Mouse (Mus musculus): Measurements from ENCODE around the gene Dnah8.

Dnah8 gene

DNA sequence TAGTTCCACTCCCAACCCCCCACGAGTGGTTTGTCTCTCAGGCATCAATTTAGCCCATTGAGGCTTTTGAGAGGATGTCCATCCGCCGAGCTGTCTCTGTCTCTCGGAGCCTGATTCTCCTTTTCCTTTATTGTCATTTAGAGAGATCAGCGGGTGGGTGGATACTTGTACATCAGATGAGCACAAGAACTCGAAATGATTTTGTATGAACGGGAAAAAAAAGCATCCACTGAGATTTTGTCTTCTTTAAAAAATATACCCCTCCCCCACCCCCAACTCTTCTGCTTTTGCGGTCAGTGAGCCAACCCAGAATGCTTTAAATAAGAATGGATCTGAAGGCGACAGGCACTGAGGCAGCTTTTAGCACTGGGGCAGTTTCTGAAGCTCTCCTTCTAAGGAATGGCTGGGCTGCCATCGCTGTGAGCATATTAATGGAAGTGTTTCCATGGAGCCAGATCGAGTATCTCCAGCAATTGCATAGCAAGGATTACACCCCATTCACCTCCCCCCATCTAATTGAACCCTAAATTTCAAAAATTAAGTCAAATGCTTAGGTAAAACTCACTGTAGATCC, 201.7 kb downstream of the Dnah8 start:
- DNase-seq, result no peak

DNA sequence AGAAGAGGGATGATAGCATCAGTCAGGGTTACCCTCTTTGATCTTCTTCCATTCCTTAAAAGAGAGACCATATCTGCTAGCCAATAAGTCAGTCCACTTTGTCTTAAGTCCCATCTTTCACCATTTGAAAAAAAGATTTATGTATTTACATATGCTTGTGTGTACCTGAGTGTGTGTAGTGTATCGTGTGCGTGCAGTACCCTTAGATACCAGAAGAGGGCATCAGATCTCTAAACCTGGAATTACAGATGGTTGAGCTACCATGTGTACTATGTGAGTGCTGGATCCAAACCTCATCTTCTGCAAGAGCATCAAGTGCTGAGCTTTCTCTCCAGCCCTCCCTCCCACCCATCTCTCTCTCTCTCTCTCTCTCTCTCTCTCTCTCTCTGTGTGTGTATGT, 207.0 kb downstream of the Dnah8 start:
- no peak for DNase-seq

DNA sequence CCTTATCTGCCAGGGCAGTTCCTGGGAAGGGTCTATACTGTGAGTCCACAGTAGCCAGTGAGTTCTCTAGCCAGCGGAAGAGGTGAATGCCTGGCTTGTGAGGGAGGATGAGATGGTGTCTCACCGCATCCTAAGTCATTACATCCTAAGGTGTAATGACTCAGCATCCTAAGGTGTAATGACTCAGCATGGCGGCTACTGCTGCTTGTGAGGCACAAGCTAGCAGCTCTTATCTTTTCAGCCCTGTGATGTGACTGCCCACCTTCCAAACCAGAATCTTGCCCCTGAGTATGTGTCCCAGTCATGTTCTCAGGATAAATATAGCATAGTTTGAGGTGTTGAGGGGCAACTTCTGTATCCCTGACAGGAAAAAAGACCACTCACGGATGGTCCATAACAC, 211.3 kb downstream of the Dnah8 start:
- no peak for DNase-seq

DNA sequence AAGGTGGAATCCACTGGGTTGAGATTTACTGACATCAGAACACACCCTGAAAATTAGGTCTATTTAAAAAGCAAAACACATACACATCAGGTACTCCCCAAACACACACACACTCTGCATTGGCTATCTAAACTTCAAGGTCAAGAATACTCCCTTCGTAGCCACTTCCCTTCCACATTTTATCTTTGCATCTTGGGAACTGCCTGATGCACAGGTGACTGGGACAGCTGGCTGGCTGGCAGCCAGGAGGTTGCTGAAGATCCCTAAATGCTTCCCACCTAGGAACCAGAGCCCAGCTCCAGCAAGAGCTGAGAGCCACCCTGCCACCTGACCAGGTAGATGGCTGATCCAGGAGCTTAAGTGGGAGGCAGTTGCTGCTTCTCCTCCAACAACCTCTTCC, 212.9 kb downstream of the Dnah8 start:
- no peak for DNase-seq

DNA sequence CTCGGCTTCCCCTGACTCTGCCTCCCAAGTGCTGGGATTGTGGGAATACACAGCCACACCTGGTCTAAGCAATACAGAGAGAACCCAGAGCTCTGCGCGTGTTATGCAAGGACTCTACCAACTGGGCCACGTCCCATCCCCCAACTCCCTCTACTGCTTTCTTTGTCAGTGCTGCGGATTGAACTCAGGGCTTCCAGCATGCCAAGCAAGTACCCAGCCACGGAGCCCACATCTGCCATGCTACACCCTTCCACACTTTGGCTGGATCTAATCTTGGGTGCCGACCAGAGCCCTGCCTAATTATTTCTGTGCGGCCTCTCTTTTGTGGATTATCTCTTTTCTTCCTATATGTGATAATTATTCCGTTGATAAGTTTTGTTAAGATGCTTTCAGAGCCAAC, 215.9 kb downstream of the Dnah8 start:
- no peak for DNase-seq

GRCm38 (mm10) chr17:30842312-30842711, 218.2 kb downstream of the Dnah8 start:
- DNase-seq, result no peak

GRCm38 (mm10) chr17:30844321-30844791, 220.2 kb downstream of the Dnah8 start:
- DNase-seq, result peak in 1 of 2 experiments; percentile 45

DNA sequence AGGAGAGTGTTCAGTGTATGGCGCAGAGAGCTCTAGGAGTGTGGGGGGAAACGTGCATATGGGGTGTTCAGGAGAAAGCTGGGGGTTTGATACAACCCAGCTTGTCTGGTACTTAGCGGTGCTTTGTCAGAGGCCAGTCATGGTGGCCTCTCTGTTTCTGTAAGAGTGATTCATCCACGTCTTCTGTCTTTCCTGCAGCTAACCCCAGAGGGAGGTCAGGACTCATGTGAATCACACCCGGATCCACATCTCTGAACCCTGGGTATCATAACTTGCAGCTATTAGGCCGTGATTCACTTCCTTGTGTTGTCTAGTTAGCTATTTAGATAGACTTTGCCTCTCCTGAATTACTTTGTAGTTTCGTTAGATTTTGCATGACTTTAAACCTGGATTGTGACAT, 223.3 kb downstream of the Dnah8 start:
- no peak for DNase-seq

DNA sequence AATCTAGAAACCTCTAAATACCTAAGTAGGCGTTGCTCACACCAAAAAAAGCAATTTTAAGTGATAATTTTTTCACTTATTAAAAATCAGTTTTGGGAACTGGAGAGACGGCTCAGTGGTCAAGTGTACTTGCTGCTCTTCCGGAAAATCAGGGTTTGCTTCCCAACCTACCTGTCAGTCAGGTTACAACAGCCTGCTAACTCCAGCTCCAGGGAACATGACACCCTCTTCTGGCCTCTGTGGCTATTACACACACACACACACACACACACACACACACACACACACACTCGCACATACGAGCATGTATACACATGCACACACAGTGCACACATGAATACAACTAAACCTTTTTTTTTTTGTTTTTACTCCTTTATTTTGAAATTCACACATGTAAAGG, 223.9 kb downstream of the Dnah8 start:
- DNase-seq, result no peak

GRCm38 (mm10) chr17:30848804-30849203, 224.7 kb downstream of the Dnah8 start:
- no peak for DNase-seq

DNA sequence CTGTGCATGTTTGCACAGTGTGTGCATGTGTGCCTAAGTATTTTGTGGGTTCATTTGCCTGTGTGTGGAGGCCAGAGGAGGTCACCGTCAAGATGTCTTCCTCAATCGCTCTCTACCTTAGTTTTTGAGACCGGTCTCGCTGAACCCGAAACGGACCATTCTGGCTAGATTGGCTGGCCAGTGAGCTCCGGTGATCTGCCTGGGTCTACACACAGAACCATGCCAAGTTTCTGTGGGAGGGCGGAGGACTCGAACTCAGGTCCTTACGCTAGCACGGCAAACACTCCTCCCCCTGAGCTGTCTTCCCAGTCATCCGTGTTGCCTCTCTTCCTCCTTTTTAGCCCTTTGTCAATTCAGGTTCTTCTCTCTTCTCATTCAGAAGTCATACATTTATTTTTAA, 225.7 kb downstream of the Dnah8 start:
- DNase-seq, result no peak

- no peak for DNase-seq
These were observed 228.2 kb downstream of the Dnah8 start for GRCm38 (mm10) chr17:30852345-30852744.

GRCm38 (mm10) chr17:30857347-30857746, 233.2 kb downstream of the Dnah8 start:
- DNase-seq, result no peak

DNA sequence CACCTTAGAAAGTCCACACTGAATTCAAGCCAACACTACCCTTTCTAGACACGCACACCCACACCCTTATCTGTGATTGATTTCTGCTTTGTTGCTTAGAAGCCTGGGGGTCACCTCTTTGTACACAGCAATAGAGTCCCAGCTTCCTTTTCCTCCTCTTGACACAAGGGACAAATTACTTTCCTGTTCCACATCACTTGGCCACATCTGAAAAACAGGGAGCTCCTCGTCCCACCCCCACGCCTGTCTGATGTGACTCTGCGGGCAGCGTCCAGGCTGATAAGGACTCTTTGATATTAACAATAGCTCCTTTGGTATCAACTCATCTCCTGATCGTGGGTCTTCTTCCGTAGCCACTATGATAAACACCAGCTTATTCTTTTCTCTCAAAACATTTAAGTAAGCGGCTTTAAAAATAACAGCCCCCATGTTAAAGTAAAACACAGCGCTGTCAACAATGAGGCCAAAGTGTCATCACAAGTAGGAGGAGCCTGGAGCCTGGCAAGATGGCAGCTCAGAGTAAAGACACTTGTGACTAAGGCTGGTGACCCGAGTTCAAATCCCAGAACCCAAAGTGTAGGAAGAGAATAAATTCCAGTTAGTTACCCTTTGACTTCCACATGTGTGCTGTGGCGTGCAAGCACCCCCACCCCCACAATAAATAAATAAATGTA, 234.6 kb downstream of the Dnah8 start:
- DNase-seq, result peak; percentile 77 to 82

DNA sequence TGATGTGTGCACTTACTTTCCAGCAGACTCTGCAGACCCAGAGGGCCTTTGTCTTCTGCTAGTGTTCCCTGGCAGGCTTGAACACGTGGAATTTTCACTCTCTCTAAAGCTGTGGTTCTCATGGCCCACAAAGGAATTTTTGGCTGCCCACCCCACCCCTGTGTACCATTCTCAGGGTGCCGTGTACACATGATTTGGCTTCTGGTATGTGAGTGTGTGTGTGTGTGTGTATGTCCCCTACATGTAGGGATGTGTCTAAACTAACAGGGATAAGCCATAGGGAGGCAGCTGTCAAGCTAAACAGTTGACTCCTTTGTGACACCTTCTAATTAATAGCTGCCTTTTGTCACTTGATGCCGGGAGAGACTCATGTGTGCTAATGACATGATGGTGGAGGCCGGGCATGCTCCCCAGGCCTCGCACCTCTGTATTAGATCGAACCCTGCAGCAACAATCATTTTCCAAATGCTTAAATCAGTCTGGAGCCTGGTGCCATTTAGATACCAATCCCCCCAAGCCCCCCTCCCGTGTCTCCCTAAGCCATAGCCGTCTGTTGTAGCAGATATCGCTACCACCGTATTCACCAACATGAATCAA, 235.9 kb downstream of the Dnah8 start:
- no peak for DNase-seq

- no peak for DNase-seq
These were observed 236.5 kb downstream of the Dnah8 start for GRCm38 (mm10) chr17:30860606-30861005.

DNA sequence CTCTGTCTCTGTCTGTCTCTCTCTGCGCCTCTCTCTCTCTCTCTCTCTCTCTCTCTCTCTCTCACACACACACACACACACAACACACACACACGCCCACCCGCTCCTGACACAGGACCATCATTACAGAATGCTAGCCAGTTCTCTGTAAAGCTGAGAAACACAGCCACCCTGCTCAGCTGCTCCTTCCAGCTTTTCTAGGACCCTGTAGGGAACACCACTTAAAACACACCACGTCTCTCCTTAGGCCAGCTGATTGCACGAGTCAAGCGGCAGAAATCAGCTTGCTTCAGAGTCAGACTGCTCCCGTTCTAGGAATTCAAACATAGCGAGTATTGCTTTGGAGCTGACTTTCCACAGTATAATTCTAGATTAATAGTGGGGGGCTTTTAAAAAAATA, 242.1 kb downstream of the Dnah8 start:
- no peak for DNase-seq

- DNase-seq, result no peak
These were observed 242.8 kb downstream of the Dnah8 start for GRCm38 (mm10) chr17:30866966-30867365.

- peak; percentile 40 to 47 for DNase-seq
These were observed 246.9 kb downstream of the Dnah8 start for GRCm38 (mm10) chr17:30871040-30871439.

- no peak for DNase-seq
These were observed 250.1 kb downstream of the Dnah8 start for GRCm38 (mm10) chr17:30874276-30874675.

DNA sequence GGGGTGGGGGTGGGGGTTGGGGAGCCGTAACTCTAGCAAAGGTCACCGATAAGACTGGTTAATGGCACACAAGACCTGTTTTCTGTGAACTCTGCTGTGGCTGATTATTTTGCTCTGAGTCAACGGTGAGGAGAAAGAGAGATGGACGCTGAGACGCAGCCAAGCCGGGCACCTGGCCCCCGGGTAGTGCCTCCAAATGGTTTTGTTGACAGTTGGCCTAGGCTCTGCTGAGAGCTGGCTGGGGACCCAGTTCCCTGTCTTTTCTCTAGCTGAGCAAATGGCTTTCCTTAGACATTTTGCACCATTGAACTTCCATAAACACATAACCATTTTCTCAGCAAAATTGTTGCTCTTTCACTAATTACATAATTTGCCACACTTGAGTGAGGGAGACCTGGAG, 253.3 kb downstream of the Dnah8 start:
- no peak for DNase-seq

DNA sequence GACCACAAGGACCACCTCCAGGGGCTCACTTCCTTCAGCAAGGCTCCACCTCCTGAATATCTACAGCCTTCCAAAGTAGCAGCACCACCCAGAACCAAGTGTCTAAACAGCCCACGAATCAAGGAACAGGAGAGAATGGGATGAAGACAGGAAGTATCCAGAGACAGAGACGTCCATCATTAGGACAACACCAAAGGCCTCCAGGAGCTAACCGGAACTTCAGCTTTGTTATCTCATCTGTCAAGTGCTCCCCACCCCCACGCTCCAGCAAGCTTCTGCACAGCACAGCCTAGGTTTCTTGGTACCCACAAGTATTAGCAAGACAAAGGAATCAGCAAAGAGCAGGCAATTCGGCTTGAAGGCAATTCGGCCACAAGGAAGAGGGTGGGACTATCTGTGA, 254.5 kb downstream of the Dnah8 start:
- DNase-seq, result no peak

DNA sequence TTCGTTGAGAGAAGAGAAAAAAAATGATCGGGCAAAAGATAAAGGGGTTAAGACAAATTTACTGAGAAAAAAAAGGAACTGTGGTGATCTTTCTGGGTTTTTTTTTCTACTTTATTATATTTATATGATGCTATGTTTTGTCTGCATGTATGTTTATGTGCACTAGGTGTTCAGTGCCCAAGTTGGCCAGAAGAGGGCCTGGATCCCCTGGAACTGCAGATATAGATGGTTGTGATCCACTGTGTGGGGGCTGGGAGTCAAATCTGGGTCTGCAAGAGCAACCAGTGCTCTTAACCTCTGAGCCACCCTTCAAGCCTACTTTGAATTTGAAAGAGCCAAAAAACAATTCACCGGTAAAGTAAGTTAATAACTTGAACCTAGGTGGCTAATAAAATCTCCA, 256.2 kb downstream of the Dnah8 start:
- DNase-seq, result no peak

DNA sequence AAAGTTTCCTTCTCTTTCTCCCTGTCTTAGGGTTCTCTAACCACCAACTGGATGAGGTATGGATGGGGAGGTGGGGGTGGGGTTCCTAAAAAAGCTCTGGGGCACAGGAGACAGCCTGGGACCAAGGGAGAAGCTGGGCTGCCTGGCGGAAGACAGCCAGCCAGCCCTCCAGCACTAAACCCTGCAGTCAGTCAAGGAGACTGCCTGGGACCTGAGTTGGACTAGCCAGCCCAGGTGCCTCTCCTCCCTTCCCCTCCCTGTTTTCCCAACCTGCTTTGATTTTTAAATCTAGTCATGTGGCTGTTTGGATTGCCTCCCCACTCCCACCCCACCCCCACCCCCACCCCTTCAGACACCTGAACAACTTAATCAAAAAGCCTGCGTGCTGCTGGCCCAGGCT, 256.8 kb downstream of the Dnah8 start:
- no peak for DNase-seq

- peak in 1 of 2 experiments; percentile 56 for DNase-seq
These were observed 258.1 kb downstream of the Dnah8 start for GRCm38 (mm10) chr17:30882206-30882605.

All from lung, adult 18-20 months (tissue).